Mouse (Mus musculus) activated CD4-positive, CD25-positive, alpha-beta regulatory T cell, adult 4 months (primary cell): ENCODE results near the gene Map3k3. TPM values are rescaled to one million over a fixed set of nuclear protein-coding genes. Genes with fewer than 3 reads are reported as not detected.

Source experiments
- ATAC-seq: one replicate; pipeline ENCODE4 v1.8.0; 2017
- polyA plus RNA-seq, 2 experiments: library from polyadenylated mRNA; unstranded; fragments of 100-300 nt; shearing (Covaris generic); gene quantifications; one replicate each; pipeline ENCODE4 v1.2.1; 2017

Gene Map3k3
- polyA plus RNA-seq, 2 experiments from 2014 or later, result 14.8 to 21.2 TPM

DNA sequence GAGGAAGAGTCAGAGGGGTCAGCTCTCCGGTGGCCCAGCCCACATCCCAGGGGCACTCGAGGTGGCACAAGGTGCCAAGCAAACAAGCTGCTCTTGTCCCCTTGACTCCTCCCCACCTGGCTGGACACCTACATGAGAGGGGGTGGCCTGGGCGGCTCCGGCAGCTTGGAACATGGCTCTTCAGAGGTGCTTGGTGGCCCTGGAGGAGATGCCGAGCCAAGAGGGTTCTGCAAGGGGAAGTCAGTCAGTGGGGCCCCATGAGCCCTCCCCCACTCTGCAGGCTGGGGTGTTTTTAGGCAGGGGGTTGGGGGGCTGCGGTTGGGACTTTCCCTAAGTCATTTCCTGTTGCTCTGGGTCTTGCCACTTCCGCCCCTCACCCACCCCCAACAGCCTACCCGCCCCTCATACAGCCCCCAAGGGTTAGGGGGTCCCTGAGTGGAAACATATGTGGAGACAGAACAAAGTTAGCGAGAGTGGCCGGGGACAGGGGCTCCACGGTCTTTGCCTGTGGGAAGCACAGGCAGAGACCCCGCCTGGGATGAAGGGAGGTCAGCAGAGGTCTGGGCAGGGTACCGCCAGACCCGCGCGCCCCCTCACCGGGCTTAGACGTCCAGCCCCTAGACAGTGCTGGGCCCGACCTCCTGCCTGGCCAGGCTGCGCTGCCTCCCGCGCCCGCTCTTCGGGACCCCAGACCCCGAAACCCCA, 75.0 kb downstream of the Map3k3 start:
- peak; percentile 71 for ATAC-seq

DNA sequence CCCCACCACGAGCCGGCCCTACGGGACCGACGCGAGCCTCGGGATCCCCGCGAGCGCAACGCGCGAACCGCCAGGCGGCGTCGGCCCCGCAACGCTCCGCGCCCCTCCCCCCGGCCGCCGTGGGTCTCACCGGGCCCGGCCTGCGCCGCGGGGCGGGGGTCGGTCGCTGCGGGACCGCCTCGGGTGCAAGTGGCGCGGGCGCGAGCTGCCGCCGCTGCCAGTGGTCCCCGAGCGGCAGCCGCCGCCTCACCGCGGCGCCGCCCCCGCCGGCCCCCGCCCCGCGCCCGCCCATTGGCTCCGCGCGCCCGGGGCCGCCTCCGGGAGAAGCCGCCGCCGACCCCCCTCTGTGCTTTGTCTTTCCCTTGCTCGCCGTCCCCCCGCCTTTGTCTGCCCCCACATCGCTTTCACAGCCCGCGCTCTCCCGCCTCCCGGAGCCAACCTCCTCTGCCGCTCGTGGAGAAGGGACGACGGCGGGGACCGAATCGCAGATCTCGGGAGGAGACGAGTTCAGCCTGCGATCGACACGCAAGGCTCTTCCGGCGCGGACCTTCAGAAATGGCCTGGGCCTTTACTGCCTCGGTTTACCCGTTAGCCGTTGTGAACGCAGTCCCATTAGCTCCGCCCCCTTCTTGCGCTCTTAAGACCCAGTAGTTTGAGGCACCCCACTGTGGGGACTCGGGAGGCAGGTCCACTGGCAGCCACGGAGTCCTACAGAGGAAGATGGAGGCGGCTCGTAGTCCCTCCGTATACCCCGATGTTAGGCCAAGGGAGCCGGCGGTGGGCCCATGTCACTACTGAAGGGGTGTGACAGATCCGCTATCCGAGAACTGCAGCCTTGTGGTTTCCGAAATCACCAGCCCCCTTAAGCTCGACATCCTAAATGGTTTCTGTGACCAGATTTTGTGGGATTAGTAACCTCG, 75.8 kb downstream of the Map3k3 start:
- ATAC-seq, result peak; percentile 27

DNA sequence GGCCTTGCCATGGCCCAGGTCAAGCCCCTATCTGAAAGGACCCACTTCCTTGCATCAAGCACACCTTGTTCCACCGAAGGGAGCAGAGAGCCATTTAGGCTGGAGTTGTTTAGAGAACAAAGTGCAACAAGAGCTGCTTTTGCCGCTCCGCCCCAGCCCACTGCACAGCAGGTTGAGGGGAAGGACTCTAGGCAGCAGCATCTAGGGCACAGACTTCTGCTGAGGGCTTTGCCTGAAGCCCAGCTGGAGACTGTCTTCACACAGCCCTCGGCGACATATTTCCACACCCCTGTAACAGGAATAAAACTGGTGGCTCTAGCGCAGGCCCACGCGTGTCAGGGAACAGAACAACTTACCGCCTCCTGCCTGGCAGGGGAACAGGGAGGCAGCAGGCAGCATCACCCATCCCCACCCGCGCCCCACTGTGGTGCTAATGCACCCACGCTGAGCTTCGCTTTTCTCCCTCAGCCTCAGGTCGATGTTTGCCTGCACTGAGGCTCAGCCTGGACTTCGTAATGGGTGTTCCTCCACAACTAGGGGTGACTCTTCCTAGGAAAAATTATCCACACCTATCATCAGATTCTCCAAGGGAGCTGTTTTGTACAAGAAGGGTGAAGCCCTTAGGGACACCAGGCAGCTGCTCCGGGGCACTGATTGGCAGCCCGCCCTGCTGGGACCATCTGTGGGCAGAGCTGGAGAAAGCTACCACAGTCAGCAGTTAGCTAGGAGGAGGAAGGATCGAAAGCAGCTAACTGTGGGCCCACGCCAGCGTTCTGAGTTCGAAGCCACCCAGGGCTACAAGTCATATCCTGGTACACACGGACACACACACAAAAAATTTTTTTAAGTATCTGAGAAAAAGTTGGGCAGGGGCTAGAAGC, 76.7 kb downstream of the Map3k3 start, which contains the start of the genes Gm10840 and Limd2:
TSS of gene Gm10840 (plus strand) at position 10 of the 881 bp plus-strand sequence.
TSS of gene Limd2 (minus strand) at position 20 of the 881 bp plus-strand sequence.
- ATAC-seq, result peak; percentile 13

DNA sequence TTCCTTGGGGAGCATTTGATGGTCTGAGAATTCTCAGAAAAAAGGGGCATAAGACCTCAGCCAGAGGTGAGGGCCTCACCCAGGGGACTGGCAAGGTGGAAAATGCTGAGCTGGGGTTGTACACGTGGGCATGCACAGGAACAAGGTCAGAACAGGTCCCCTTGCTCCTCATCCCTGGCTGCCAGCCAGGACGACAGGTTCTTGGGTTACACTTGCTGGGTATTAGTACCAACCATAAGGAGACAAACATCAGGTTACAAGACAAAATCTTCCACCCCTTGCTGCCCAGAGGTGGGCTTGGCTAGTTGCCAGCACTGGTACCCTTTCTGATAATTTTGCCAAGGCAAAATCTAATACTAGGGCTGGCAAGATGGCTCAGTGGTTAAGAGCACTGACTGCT, 77.8 kb downstream of the Map3k3 start:
- no peak for ATAC-seq

DNA sequence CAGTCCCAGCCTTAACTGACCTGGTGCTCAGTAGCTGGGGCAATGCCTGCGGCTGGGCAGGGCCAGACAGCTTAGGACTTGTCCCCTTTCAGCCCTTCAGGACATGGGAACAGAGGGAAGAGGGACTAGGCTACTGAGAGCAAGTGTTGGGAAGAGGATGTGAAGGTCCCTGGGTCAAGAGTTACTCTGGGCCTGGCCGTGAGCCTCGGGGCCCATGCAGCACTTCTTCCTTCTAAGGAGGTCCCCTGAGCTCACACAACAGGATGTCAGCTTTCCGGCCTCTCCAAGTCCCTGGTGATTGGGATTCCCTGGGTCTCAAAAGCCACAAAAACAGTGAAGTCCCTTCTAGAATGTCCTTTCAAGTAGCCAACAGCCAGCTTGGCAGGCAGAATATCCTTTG, 79.1 kb downstream of the Map3k3 start:
- no peak for ATAC-seq

DNA sequence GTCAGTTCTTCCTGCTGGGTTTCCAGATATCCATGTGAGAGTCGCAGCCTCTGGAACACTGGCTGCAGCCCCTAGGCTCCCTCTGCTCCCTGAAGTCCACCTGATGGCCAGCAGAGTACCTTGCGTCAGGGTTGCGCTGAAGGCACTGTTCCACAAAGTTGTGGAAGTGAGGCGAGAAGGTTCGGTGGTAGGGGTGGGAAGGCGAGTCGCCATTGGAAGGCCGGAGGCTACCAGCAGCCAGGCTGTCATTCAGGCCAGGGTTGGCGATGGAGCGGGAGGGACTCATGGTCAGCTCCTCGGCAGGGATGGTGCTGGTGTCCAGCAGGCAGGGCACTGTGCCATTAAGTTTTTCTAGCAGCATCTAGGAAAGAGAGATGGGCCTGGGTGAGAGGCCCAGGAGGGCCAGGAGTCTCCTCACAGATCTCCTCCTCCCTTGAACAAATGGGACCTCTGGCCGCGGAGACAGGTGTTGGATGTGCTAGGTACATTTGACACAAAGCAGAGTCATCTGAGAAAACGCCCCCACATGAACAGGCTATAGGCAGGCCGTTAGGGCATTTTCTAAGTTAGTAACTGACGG, 80.3 kb downstream of the Map3k3 start:
- no peak for ATAC-seq

DNA sequence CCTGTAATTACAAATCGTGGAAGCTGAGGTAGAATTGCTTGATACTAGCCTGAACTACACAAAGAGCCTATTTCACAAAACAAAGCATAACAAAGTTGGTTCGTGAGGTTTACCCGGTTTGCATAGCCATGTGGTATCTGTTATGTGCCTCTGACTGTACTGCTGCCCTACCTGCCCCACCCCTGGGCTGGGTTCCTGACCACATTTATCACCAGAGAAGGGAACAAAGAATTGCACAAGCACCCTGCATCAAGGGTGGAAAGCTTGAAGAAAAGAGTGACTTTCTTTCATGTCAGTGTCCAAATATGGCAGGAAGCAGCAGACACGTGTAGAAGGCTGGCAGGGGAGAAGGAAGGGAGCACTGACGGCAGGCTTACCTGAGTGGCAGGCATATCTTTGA, 83.0 kb downstream of the Map3k3 start:
- ATAC-seq, result peak; percentile 94

DNA sequence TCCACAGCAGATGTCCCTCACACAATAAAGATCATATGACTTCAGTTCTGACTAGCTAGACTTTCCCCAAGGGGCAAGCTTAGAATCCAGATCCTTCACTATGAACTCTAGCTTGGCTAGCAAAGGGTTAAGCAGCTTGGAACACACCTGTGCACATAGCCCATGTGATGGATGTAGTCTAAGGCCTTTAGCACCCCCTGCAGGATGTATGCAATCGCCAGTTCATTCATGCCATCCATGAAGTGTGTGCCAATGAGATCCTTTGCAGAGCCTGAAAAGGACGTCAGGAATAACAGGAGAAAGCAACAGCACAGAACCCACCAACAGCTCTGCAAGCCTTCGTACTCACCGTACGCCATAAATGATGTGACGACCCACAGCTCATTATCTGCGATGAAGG, 86.4 kb downstream of the Map3k3 start:
- peak; percentile 30 for ATAC-seq

DNA sequence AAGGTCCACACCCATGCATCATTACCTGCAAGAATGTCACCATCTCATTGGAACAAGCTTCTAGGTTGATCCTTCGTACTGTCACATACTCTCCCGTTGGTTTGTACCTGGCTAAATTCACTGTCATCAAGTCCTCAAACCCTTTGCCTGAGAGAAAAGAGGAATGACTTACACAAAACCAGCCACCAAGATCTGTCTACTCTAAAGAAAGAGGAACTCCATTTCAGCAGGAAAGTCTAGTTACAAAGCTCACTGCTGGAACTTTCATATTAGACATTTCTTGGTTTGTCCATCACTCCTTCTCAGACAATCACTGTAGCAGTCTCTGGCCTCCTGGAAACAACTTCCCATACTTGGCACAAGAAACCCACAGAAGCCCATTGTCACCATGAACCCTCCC, 88.8 kb downstream of the Map3k3 start:
- no peak for ATAC-seq

DNA sequence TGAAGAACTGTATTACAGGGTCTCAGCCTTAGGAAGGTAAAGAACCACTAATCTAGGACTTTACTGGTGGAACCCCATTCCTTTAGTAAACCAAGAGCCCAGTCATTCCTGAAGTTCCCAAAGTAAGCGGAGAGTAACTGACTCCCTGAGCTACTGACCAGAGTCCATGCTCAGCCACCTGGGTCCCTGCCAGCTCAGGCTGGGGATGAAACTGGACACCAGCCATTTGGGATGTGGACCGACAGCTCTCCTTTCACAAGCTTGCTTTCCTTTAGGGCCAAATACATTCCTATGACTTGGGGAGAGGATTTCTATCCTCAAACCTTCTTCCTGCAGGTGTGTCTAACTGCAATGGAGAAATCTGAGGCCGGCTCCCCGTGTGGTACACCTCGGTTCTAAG, 90.0 kb downstream of the Map3k3 start:
- no peak for ATAC-seq

DNA sequence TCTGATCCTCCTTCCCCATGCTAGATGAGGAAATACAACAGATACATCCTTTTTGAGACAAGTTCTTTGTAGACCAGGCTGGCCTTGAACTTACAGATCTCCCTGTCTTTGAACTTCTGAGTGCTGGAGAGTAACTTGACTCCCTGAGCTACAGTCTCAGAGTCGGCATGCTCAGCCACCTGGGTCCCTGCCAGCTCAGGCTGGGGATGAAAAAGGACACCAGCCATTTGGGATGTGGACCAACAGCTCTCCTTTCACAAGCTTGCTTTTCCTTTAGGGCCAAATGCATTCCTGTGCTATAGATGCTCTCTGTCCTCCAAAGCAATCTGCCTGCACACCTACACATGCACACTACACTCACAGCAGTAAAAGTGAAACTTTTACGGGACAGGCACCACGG, 90.7 kb downstream of the Map3k3 start:
- no peak for ATAC-seq

DNA sequence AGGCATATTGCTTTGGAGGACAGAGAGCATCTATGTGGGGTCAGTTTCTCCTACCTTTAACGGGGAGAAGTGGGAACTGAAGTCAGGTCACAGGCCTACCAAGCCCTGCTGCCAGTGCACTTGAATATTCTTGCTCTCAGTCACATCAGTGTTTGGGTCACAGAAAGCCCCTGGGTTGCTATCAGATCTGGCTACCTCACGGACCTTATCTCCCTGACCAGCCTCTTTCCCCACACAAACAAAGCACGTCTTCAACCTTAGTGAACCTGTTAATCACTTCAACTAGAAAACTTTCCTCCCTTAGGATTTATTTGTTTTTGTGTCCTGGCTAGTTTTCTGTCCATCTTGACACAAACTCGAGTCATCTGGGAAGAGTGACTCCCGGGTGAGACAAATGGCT, 92.0 kb downstream of the Map3k3 start:
- ATAC-seq, result no peak

DNA sequence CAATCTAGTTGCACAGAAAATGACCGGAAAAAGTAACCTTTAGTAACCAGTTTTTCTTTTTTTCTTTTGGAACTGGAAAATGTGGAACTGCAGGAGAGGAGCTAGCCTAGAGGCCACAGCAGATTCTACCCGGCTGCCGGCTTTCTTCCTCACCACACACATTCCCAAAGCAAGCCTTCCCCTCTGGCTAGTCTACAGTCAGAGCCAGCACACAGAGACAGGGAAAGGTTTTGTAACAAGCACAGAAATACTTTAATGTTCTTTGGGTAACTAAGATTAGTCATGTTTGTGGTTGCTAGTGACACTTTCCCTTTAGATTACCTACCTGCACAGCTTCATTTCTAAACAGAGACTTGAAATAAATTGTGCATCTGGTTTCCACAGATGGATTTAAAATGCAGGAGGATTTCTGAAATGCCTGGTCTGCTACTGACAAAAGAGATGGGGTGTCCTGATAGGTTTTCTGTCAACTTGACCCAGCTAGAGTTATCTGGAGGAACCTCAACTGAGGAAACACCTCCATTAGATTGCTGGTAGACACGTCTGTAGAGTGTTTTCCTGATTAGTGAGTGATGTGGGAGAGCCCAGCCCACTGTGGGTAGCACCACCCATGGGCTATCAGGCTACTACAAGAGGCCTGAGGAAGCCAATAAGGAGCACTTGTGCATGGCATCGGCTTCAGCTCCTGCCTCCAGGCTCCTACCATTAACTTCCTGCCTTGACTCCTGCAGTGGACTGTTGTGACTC, 93.8 kb downstream of the Map3k3 start:
- no peak for ATAC-seq

DNA sequence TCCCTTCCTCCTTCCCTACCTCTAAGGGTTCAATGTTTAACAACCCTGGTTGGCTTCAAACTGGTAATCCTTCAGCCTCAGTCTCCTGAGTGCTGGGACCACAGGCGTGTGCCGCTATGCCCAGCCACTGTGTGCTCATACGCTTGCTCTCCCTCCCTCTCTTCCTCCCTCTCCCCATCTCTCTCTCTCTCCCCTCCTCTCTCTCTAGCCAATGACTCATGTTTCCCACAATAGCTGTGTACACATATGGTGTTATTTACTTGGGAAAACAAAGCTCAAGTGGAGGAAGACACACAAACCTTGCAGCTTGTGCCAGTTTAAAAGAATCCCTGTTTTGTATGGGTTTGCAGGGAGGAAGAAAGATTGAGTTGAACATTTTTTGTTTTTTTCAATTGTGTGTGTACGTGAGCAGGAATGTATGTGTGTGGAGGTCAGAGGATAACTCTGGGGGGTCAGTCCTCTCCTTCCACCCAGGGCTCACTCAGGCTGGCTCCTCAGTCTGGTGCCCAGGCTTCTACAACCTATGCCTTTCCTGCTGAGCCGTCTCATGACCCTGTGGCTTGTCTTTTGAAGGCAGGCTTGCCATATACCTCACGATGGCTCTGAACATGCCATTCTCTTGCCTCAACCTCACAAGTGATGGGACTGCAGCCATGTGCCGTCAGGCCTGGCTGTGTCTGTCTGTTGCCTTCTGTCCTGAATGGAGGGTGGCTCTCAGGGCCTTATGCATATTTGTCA, 95.5 kb downstream of the Map3k3 start:
- ATAC-seq, result no peak

DNA sequence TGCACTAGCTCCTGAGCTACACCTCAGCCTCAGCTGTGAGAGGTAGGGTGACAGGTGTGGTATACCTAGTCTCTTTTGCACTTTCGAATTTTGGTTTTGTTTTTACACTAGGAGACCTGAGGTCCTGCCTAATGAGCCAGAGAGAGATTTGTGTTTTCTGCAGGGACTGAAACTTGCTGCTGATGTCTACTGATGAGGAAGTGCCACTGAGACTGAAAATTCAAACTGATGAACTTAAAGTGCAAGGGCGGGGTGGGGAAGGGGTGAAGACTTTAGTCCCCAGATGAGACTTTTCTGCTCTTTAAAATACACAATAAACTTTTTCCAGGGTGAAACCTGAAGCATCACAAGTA, 96.0 kb downstream of the Map3k3 start:
- ATAC-seq, result no peak

DNA sequence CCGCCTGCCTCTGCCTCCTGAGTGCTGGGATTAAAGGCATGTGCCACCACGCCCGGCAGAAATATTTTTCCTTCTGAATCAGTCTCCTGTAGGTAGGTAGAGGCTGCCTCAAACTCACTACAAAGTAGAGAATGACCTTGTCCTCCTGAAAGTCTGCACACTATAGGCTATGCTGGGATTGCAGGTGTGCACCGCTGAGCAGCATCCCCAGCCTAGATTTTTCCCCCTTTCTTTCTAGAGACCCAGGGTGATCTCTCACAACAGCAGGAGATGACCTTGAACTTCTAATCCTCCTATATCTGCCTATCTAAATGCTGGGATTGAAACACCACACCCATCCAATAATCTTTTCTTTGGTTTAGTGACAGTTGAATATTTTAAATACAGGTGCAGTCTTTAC, 102.9 kb downstream of the Map3k3 start:
- ATAC-seq, result no peak

DNA sequence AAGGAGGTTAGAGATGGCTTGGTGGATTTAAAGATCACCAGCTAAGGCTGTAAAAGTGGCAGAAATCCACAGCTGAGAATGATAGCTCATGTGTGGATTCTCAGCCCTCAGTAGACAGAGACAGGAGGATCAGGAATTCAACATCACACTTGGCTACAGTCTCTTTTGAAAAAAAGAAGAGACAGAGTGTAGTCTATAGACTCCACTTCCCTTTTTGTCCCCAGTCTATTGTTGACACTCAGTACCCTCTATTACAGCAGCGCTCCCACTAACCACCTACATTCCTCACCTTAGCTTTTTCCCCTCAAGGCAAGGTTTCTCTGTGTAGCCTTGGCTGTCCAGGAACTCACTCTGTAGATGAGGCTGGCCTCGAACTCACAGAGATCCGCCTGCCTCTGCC, 107.3 kb downstream of the Map3k3 start:
- ATAC-seq, result no peak

DNA sequence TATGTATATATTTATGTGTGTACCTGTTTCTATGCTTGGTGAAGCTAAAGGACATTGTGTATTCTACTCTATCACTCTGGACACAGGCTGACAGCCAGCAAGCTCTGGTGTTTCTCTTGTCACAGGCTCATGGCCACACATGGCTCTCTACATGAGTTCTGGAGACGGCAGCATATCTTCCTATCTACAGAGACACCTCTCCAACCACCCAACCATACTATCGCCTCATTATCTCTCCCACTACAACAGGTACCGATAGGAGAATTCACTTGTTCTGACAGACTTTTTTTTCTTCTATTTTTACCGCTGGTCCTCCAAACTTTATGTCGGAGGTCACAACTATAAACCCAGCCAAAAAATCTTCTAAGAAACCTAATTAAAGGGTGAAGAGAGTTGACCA, 107.8 kb downstream of the Map3k3 start:
- ATAC-seq, result no peak

DNA sequence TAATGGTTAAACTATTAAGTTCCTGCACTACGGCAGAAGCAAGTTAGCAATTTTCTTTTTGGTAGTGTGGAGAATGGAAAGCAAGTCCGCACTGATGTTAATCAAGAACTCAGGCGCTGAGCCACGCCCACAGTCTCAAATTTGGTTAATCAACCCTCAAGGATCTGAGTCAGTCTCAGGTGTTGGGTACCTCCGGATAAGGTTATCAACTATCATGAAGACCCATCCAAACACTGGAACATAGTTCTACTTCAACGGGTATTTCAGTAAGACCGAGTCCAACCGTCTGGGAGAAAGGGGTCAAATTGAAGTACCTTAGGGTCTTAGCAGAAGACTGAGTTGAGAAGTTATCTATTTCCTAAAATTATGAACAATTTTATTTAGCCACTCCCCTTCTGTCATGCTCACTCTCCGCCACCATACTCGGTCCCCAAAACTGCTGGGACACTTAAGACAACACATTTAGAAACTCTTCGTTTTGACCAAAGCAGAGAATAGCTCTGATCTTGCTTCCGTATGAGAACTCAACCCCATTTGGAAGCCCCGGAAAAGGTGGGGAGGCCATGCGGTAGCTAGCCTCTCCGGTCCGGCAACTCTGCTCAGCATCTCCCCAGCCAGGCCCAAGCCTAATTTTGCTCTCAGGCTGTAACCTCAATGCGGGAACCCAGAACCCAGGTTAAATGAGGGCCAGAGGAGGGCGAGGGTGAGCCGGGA, 108.4 kb downstream of the Map3k3 start:
- peak; percentile 13 for ATAC-seq
